Mouse (Mus musculus) testis, postnatal 14 days (tissue): Measurements from ENCODE around the gene Hdac7.

Experiments used
- DNase-seq: peaks from one replicate; pipeline ENCODE4 v3.0.0; 2021; ENCODE audit warnings: low spot score

Hdac7 gene

GRCm38 (mm10) chr15:97854551-97854950 is 10.2 kb upstream of the Hdac7 start:
- DNase-seq: no peak

GRCm38 (mm10) chr15:97854059-97854458 is 9.8 kb upstream of the Hdac7 start:
- no peak for DNase-seq

- DNase-seq: no peak
Measured at GRCm38 (mm10) chr15:97852291-97852690, 8.0 kb upstream of the Hdac7 start.

GRCm38 (mm10) chr15:97851011-97851410 is 6.7 kb upstream of the Hdac7 start:
- no peak for DNase-seq

GRCm38 (mm10) chr15:97850441-97850840 is 6.1 kb upstream of the Hdac7 start:
- DNase-seq: no peak

- DNase-seq: peak; percentile 75
Measured at GRCm38 (mm10) chr15:97849116-97849911, 5.0 kb upstream of the Hdac7 start.

- no peak for DNase-seq
Measured at GRCm38 (mm10) chr15:97847866-97848265, 3.6 kb upstream of the Hdac7 start.

- DNase-seq: no peak
Measured at GRCm38 (mm10) chr15:97847285-97847684, 3.0 kb upstream of the Hdac7 start.

GRCm38 (mm10) chr15:97846121-97846882 is 2.0 kb upstream of the Hdac7 start:
- no peak for DNase-seq

GRCm38 (mm10) chr15:97843247-97843651 is 1.1 kb downstream of the Hdac7 start:
- no peak for DNase-seq

- DNase-seq: no peak
Measured at GRCm38 (mm10) chr15:97842058-97842457, 2.2 kb downstream of the Hdac7 start.

- no peak for DNase-seq
Measured at GRCm38 (mm10) chr15:97841383-97841782, 2.9 kb downstream of the Hdac7 start.

GRCm38 (mm10) chr15:97840781-97841180 is 3.5 kb downstream of the Hdac7 start:
- DNase-seq: no peak

GRCm38 (mm10) chr15:97839991-97840455 is 4.3 kb downstream of the Hdac7 start:
- peak; percentile 74 for DNase-seq

GRCm38 (mm10) chr15:97839473-97839872 is 4.8 kb downstream of the Hdac7 start:
- DNase-seq: peak; percentile 46

GRCm38 (mm10) chr15:97839012-97839411 is 5.3 kb downstream of the Hdac7 start:
- DNase-seq: no peak

- peak; percentile 41 for DNase-seq
Measured at GRCm38 (mm10) chr15:97838395-97838794, 5.9 kb downstream of the Hdac7 start.

GRCm38 (mm10) chr15:97837491-97838061 is 6.7 kb downstream of the Hdac7 start:
- DNase-seq: no peak

- DNase-seq: no peak
Measured at GRCm38 (mm10) chr15:97836894-97837247, 7.4 kb downstream of the Hdac7 start.

- DNase-seq: no peak
Measured at GRCm38 (mm10) chr15:97836153-97836893, 8.0 kb downstream of the Hdac7 start.

- no peak for DNase-seq
Measured at GRCm38 (mm10) chr15:97832764-97833479, 11.4 kb downstream of the Hdac7 start.
